Mouse (Mus musculus) liver, embryonic 11.5 days (tissue): ENCODE results near the gene Eva1b. TPM values are rescaled to one million over a fixed set of nuclear protein-coding genes. Genes with fewer than 3 reads are reported as not detected.

Experiments used
- ATAC-seq: fragments of 200-750 bp; cut with Nextera tagmentation; replicated peaks from 2 replicates; pipeline ENCODE4 v1.8.0; 2017; ENCODE audit warnings: moderate number of reproducible peaks, mild to moderate bottlenecking, moderate TSS enrichment, moderate library complexity; ENCODE audit not compliant: low FRiP score
- DNase-seq: peaks from one replicate; pipeline ENCODE4 v3.0.0-alpha.2; 2017; ENCODE audit warnings: low spot score
- H3K27ac ChIP-seq: fragments of 300-500 bp; sonication (generic); 2 replicates; pipeline ENCODE4 v1.5.1; 2014; ENCODE audit warnings: mild to moderate bottlenecking, low read depth, low read length, control low read depth
- H3K27me3 ChIP-seq: fragments of 300-500 bp; sonication (generic); replicated peaks from 2 replicates; pipeline ENCODE4 v1.6.1; 2014; ENCODE audit warnings: low read length, mixed read lengths; ENCODE audit not compliant: control insufficient read depth, insufficient read depth
- H3K36me3 ChIP-seq: fragments of 300-500 bp; sonication (generic); 2 replicates; pipeline ENCODE4 v1.6.1; 2014; ENCODE audit warnings: mild to moderate bottlenecking, low read length, moderate library complexity, mixed read lengths; ENCODE audit not compliant: control insufficient read depth, insufficient read depth
- H3K4me1 ChIP-seq: fragments of 300-500 bp; sonication (generic); replicated peaks from 2 replicates; pipeline ENCODE4 v1.6.1; 2014; ENCODE audit warnings: low read length, mixed read lengths; ENCODE audit not compliant: control insufficient read depth, insufficient read depth
- H3K4me2 ChIP-seq: fragments of 300-500 bp; sonication (generic); 2 replicates; pipeline ENCODE4 v1.6.1; 2014; ENCODE audit warnings: mild to moderate bottlenecking, control low read depth, moderate library complexity
- H3K4me3 ChIP-seq: fragments of 300-500 bp; sonication (generic); 2 replicates; pipeline ENCODE4 v1.5.1; 2014; ENCODE audit warnings: low read depth, low read length, control low read depth
- H3K9ac ChIP-seq: fragments of 300-500 bp; sonication (generic); 2 replicates; pipeline ENCODE4 v1.6.1; 2014; ENCODE audit warnings: low read depth, low read length, control low read depth
- H3K9me3 ChIP-seq: fragments of 300-500 bp; sonication (generic); 2 replicates; pipeline ENCODE4 v1.6.1; 2016; ENCODE audit warnings: low read length, inconsistent platforms, mixed read lengths; ENCODE audit not compliant: control insufficient read depth
- WGBS: fragments of 180-500 bp; shearing (Covaris S2); extraction: QIAGEN DNeasy Blood & Tissue Kit; methylation state at CpG from one replicate; pipeline ENCODE4 v1.1.7; 2014; 5-methylcytosine and 5-hydroxymethylcytosine counted together
- polyA plus RNA-seq: library from polyadenylated mRNA; unstranded; fragments of >200 nt; fragmentation: Nextera tagmentation; extraction: Ambion mirVana; gene quantifications from 2 replicates; pipeline ENCODE4 v1.2.1, GENCODE M21; 2014

The Eva1b gene
- 25.3 and 28.1 TPM in 2 replicates for polyA plus RNA-seq

DNA sequence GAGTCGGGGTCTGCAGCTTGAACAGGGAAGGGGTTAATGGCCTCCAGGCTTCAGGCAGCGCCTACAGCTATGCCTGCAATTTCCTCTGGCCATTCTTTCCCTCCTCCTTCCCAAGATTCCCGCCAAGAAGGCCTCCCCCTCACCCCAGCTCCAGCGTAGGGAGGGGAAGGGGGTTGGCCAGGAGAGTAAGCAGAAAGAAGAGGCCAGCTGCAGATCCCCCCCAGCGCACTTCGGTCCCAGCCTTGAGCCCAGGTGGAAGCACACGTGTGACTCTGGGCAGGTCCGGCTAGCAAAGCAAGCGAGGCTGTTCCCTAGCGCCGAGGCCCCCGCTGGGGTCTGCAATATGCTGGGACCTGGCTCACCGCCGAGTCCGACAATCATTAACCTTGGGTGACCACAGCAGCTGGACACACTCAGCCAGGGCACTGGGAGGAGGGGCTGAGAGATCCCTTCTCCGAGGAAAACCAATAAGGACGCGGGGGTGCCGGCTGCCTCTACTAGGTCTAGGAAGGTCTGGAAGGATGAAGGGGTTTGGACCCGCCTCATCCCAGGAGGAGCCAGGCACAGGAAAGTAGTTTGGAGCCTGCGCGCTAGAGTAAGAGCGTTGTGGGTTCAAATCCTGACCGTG is at the start of gene Eva1b:
Gene Eva1b, plus strand, starts transcription at position 212 of the 628 bp plus-strand sequence.
- Histone ChIP-seq H3K27me3 (peaks cover 36% of the 10 kb centered on the region), H3K9ac (peak within 1 kb of the TSS; percentile 26)
- ATAC-seq, result peak; percentile 61

DNA sequence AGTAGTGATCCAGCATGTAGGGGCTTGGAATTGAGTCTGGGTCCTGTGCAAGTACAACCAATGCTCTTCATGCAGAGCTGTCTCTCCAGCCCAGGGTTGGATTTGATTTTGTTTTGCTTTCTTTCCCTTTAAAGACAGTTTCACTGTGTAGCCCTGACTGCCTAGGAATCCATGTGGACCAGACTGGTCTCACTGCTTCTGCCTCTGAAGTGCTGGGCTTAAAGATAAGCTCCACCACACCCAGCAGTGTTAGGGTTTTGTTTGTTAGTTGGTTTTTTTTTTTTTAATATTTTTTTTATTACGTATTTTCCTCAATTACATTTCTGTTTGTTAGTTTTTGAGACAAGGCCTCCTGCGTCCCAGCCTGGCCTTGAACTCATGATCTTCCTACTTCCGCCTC is 48.2 kb upstream of the Eva1b start:
- ATAC-seq, result no peak
- WGBS, result 72% methylated on average over 3 of the region's 3 CpGs
- no peak overlapping the region for H3K4me3 ChIP-seq
- peak overlapping the region; percentile 48; the same call in 1 of the 2 replicates for H3K9ac ChIP-seq
- no peak for DNase-seq
- H3K27ac ChIP-seq, result peak overlapping the region; percentile 80
- peaks cover 42% of the 10 kb centered on the region for H3K4me1 ChIP-seq
- H3K9me3 ChIP-seq, result no peaks in the 10 kb centered on the region
- H3K27me3 ChIP-seq, result no peaks in the 10 kb centered on the region
- 0 out of 2 replicates have a peak, but pooled peaks cover 3% of the 10 kb centered on the region for H3K36me3 ChIP-seq
- H3K4me2 ChIP-seq, result peak overlapping the region; percentile 49

More for the DNA sequence above, at the start of gene Eva1b:
- Histone ChIP-seq H3K4me1 (peaks cover 38% of the 10 kb centered on the region), H3K4me3 (peak within 1 kb of the TSS; percentile 68), H3K4me2 (peak within 1 kb of the TSS; percentile 57), H3K9me3 (no peaks in the 10 kb centered on the region), H3K27ac (peak within 1 kb of the TSS; percentile 87), H3K36me3 (no peaks in the 10 kb centered on the region)
- peak; percentile 82 for DNase-seq
- 11% methylated on average over 23 of the region's 24 CpGs for WGBS

DNA sequence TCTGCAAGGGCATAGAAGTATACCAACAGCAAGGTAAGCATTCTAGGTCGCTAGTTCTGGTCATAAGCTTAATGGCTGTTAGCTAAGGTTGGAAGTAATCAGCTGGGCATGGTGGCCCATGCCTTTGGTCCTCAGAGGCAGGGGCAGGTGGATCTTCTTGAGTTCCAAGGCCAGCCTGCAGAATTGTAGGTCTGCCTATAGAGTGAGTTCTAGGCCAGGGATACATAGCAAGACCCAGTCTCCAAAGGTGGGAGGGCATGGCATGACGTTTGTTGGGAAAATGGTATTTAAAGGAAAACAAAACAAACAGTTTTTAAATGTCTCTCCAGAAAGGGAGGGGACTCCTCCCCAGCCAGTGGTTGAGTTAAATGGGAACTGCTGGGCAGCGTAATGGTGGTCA is 46.8 kb upstream of the Eva1b start:
- no peak for DNase-seq
- Histone ChIP-seq H3K4me3 (no peak overlapping the region), H3K36me3 (0 out of 2 replicates have a peak, but pooled peaks cover 3% of the 10 kb centered on the region), H3K9ac (no peak overlapping the region), H3K27me3 (no peaks in the 10 kb centered on the region), H3K27ac (peak overlapping the region; percentile 45; the same call in 1 of the 2 replicates), H3K4me2 (no peak overlapping the region), H3K9me3 (no peaks in the 10 kb centered on the region), H3K4me1 (peaks cover 55% of the 10 kb centered on the region)
- ATAC-seq, result no peak
- 85% methylated on average over 3 of the region's 3 CpGs for WGBS

DNA sequence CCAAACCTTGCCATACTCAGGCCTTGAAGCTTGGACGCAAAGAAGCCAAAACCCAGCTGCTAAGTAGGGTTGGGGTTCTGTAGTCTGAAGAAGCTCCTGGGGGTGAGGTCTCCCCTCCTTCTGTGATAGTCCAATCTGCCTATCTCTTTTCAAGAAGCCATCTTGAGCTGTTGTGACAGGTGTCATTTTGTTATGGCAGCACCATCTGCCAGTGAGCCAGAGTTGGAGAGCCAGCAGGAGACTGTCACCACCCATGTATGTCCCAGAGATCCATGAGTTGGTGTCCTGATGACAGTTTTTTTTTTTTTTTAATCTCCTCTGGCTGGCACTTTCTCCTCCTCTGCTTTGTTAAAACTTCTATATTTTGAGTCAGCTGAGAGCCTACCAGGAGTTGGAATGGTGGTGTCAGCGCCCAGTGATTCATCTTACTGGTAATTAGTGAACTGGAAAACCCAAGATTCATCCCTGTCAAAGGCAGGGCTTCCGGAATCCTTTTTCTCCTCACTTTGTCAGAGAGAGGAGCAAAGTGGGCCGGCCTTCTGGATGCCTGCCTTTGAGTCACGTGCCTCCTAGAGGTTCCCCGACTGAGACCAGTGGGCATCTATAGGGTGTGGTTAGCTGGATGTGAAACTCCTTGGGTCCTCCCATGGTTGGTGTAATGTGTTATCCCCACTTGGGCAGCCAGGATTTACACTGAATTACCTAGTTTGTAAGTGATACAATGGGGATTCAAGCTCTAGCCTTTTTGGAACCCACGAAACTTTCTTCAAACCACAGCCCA is 45.3 kb upstream of the Eva1b start:
- Histone ChIP-seq H3K36me3 (0 out of 2 replicates have a peak, but pooled peaks cover 3% of the 10 kb centered on the region), H3K4me1 (peaks cover 55% of the 10 kb centered on the region), H3K9ac (peak overlapping the region; percentile 73), H3K27me3 (no peaks in the 10 kb centered on the region), H3K4me3 (peak overlapping the region; percentile 88), H3K27ac (peak overlapping the region; percentile 98), H3K4me2 (peak overlapping the region; percentile 98), H3K9me3 (no peaks in the 10 kb centered on the region)
- 39% methylated on average over 7 of the region's 7 CpGs for WGBS
- DNase-seq (no peak), ATAC-seq (peak; percentile 40; the same call in 1 of the 2 replicates)

DNA sequence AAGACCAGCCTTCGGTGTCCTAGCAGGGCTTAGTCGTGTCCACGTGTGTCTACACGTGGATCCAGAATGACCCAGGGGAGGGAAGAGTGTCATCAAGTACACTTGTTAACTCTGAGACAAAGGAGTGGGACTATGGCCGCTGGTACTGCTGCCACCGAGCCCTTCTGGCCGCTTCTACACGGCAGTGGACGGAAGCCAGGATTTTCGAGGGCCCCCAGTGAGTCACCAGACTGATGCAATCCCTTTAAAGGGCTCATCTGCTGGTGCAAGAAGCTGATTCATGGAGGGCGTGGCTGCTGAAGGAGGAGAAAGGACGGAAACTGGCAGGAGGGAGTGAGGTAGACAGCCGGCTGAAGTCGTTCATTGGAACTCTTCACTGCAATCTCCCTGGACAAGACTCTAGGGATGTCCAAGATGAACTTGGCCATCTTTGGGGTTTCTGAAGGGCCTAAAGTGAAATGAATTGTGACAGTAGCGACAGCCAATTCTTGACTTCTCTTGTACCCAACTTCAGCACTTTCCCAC is 44.4 kb upstream of the Eva1b start:
- Histone ChIP-seq H3K27me3 (no peaks in the 10 kb centered on the region), H3K4me2 (peak overlapping the region; percentile 98), H3K27ac (peak overlapping the region; percentile 98), H3K4me1 (peaks cover 61% of the 10 kb centered on the region), H3K36me3 (0 out of 2 replicates have a peak, but pooled peaks cover 3% of the 10 kb centered on the region), H3K4me3 (peak overlapping the region; percentile 88), H3K9ac (peak overlapping the region; percentile 73), H3K9me3 (no peaks in the 10 kb centered on the region)
- ATAC-seq, result peak; percentile 78
- peak; percentile 78 for DNase-seq
- WGBS, result under 1% methylated on average over 15 of the region's 15 CpGs

DNA sequence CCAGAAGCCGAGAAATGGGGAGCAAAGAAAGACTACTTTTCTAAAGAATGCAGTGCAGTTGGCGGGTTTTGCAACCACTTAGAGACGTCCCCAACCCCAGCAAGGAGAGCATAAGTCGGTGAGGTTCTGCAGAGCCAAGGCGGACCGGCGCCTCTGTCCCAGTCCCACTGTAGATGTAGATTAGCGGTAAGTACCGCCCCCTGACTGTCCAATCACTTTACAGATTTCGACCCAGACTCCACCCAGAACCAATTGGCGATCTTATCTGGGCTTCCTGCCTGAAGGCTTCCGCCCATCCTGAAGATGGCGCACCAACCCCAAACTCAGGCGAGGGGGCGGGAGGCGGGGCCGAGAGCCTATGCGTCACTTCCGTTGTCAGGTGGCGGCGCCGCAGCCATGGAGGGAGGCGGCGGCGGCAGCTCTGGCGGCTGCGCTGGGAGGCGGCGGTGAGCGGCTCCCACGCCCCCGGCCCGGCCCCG is 43.9 kb upstream of the Eva1b start, which contains the start of gene Stk40:
Gene Stk40, plus strand, starts transcription at position 368 of the 479 bp plus-strand sequence.
- H3K4me3 ChIP-seq, result peak within 1 kb of the TSS; percentile 88
- peak; percentile 90 for ATAC-seq
- H3K9me3 ChIP-seq, result no peaks in the 10 kb centered on the region
- under 1% methylated on average over 34 of the region's 34 CpGs for WGBS
- peaks cover 64% of the 10 kb centered on the region for H3K4me1 ChIP-seq
- H3K9ac ChIP-seq, result peak within 1 kb of the TSS; percentile 84
- 0 out of 2 replicates have a peak, but pooled peaks cover 3% of the 10 kb centered on the region for H3K36me3 ChIP-seq
- H3K27me3 ChIP-seq, result no peaks in the 10 kb centered on the region
- DNase-seq, result peak; percentile 96
- peak within 1 kb of the TSS; percentile 98 for H3K4me2 ChIP-seq
- peak within 1 kb of the TSS; percentile 98 for H3K27ac ChIP-seq

DNA sequence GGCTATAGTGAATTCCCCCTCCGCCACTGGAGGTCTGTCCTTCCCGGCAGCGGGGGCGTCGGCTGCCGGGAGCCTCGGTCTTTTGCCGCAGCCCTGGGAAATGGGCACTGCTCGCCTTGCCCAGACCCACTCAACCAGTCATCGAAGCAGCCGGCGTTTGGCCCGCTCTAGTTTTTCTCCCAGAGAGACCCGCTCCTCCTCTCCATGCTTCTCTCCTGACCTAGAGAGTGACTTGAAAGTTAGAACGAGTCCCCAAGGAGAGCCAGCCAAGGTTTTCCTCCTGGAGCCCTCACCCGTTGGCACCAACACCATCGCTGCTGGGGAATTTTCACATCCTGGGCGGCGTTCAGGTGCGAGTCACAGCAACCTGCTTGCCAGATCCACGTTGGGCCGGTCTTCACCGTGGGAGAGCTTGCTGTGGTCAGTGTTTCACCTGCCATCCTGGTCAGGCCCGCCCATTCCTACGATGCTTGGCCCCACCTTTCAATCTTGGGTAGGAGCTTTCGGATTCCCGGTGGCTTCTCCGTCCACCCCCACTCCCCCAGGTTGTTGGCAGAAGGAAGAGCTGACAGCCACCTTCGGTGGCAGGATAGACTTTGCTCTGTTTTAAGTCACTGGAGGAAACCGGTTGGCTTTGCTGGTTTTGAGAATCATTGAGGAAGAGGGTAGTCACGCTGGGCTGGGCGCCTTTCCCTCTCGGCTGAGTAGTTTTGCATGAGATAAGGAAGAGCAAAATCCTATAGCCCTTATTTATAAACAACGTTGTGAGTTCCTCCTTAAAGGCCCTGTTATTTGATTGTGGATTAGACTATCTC is 43.1 kb upstream of the Eva1b start:
- no peak for DNase-seq

More for the DNA sequence above, 43.1 kb upstream of the Eva1b start:
- ATAC-seq, result 0 out of 2 replicates have a peak, but pooled peaks have one; percentile 1
- Histone ChIP-seq H3K4me1 (peaks cover 62% of the 10 kb centered on the region), H3K4me2 (peak overlapping the region; percentile 98), H3K27ac (0 out of 2 replicates have a peak overlapping the region, but pooled peaks have one; percentile 42), H3K9me3 (no peaks in the 10 kb centered on the region), H3K36me3 (no peaks in the 10 kb centered on the region), H3K9ac (peak overlapping the region; percentile 84), H3K4me3 (peak overlapping the region; percentile 88), H3K27me3 (no peaks in the 10 kb centered on the region)
- 2% methylated on average over 34 of the region's 34 CpGs for WGBS
